Mouse (Mus musculus): ENCODE data around the gene Kirrel3.

DNA sequence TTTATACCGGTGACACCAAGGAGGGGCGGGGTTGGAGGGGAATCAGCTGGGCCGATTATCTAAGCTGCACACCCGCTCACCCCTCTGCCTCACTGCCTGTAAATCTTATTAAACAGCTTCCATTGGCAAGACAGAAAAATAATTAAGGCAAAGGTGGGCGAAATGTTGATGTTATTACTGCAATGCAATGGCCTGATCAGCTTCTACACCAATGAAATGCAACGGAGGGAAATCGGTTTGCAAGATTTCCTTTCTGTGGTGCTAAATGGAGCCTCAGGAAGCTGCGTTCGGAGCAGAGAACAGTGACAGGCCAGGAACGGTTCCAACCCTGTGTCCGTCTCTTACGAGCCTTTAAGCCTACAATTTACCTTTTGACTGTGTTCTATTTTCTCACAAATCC is 475.0 kb downstream of the Kirrel3 start:
- TF ChIP-seq CTCF (IDR thresholded peaks at IDR 0.05; ENCODE audit: insufficient read depth, low read length) (no peak), POLR2A (IDR thresholded peaks at IDR 0.05; ENCODE audit: borderline replicate concordance, extremely low read depth, low read depth, low read length) (no peak)
